Comparison of ENCODE assay signal across 8 mouse cellular contexts in genomic region chr5:139282191-139282590, GRCm38 (mm10). TPM values are rescaled to one million over a fixed set of nuclear protein-coding genes. Genes with fewer than 3 reads are reported as not detected.
DNase-seq lines count a peak whose midpoint lies in the region; ATAC-seq lines count a peak whose summit lies in the region.

No protein-coding gene starts in this region.

- no peaks in the 10 kb centered on the region for H3K27me3 ChIP-seq in hindbrain, embryonic 11.5 days (ENCODE audit: control insufficient read depth, insufficient read depth, low read length)

- no peak overlapping the region for H3K9ac ChIP-seq in hindbrain, embryonic 11.5 days (ENCODE audit: low read depth, low read length)

- peak; percentile 67; the same call in 1 of the 2 replicates for ATAC-seq in hindbrain, embryonic 11.5 days (ENCODE audit: low FRiP score)

- no peak overlapping the region for H3K27ac ChIP-seq in hindbrain, embryonic 11.5 days (ENCODE audit: low read depth, low read length)

- no peaks in the 10 kb centered on the region for H3K9me3 ChIP-seq in hindbrain, embryonic 11.5 days (ENCODE audit: control insufficient read depth, low read length)

- WGBS in hindbrain, embryonic 11.5 days, result 3% methylated on average over 15 of the region's 15 CpGs

- no peak overlapping the region for H3K4me2 ChIP-seq in hindbrain, embryonic 11.5 days (replicated peaks; ENCODE audit: low read depth, low read length)

- peak; percentile 70 for DNase-seq in Muller cell, postnatal 12 days (ENCODE audit: inconsistent ontology term)
- DNase-seq in cerebellum, adult 8-10 months, result peak; percentile 88
- peak; percentile 75 for DNase-seq in forelimb bud, embryonic 11.5 days (ENCODE audit: low read depth, low spot score)
- DNase-seq in hindbrain, embryonic 11.5 days (ENCODE audit: low spot score), result peak; percentile 91
- peak; percentile 85 to 87 for DNase-seq in layer of hippocampus, postnatal 14 days (ENCODE audit: low spot score in 2 of 2)
- peak; percentile 93 for DNase-seq in lung, postnatal 14 days
- peak; percentile 93 for DNase-seq in retina, embryonic 14.5 days (ENCODE audit: low spot score)
- peak; percentile 76 for DNase-seq in thymus, postnatal 25 days

- no peak overlapping the region for H3K4me3 ChIP-seq in hindbrain, embryonic 11.5 days (ENCODE audit: low read depth, low read length)

- H3K36me3 ChIP-seq in hindbrain, embryonic 11.5 days (ENCODE audit: control insufficient read depth, insufficient read depth, low read length), result no peaks in the 10 kb centered on the region

- H3K4me1 ChIP-seq in hindbrain, embryonic 11.5 days (replicated peaks; ENCODE audit: control insufficient read depth, insufficient read depth, low read length), result 0 out of 2 replicates have a peak, but pooled peaks cover 2% of the 10 kb centered on the region

RNA-seq across cellular contexts. Expression of gene Get4, which starts 30.1 kb away (rescaled TPM):
- 112 and 121 TPM in 2 replicates for polyA plus RNA-seq in hindbrain, embryonic 11.5 days (2014; fragmentation: Nextera tagmentation; extraction: Ambion mirVana)
- 10 to 100 TPM; 45.5 to 49.2 TPM for total RNA-seq in layer of hippocampus, postnatal 14 days (2021)

RNA-seq across cellular contexts. Expression of gene Adap1, which starts 43.2 kb away (rescaled TPM):
- 2.1 and 4.0 TPM in 2 replicates for polyA plus RNA-seq in hindbrain, embryonic 11.5 days (2014; fragmentation: Nextera tagmentation; extraction: Ambion mirVana)
- total RNA-seq in layer of hippocampus, postnatal 14 days (2021), result 100 to 1,000 TPM; 263 to 264 TPM
